Mouse (Mus musculus) heart, postnatal 0 days (tissue): ENCODE data around the gene Mgp. TPM values are rescaled to one million over a fixed set of nuclear protein-coding genes. Genes with fewer than 3 reads are reported as not detected.
A peak's percentile ranks its signal among the peaks of the same experiment; 100 is the strongest.

Experiments
- ATAC-seq: fragments of 200-750 bp; cut with Nextera tagmentation; 2 replicates; pipeline ENCODE4 v1.8.0; 2017; ENCODE audit warnings: low read depth, moderate number of reproducible peaks, moderate library complexity; ENCODE audit not compliant: insufficient read depth
- DNase-seq: peaks from one replicate; pipeline ENCODE4 v3.0.0-alpha.2; 2016; ENCODE audit warnings: low spot score
- H3K27ac ChIP-seq: fragments of 300-500 bp; sonication (generic); 2 replicates; pipeline ENCODE4 v1.5.1; 2014; ENCODE audit warnings: low read depth, mild to moderate bottlenecking
- H3K27me3 ChIP-seq: fragments of 300-500 bp; sonication (generic); 2 replicates; pipeline ENCODE4 v1.6.1; 2014; ENCODE audit warnings: low read length, mixed read lengths; ENCODE audit not compliant: control insufficient read depth, insufficient read depth
- H3K36me3 ChIP-seq: fragments of 300-500 bp; sonication (generic); replicated peaks from 2 replicates; pipeline ENCODE4 v1.6.1; 2014; ENCODE audit warnings: low read length, mixed read lengths; ENCODE audit not compliant: control insufficient read depth, insufficient read depth
- H3K4me1 ChIP-seq: fragments of 300-500 bp; sonication (generic); 2 replicates; pipeline ENCODE4 v1.6.1; 2014; ENCODE audit warnings: antibody characterized with exemption; ENCODE audit not compliant: control insufficient read depth, insufficient read depth
- H3K4me2 ChIP-seq: fragments of 300-500 bp; sonication (generic); 2 replicates; pipeline ENCODE4 v1.6.1; 2014; ENCODE audit warnings: low read depth, mild to moderate bottlenecking, low read length, moderate library complexity
- H3K4me3 ChIP-seq: fragments of 300-500 bp; sonication (generic); 2 replicates; pipeline ENCODE4 v1.5.1; 2014; ENCODE audit warnings: low read depth, low read length
- H3K9ac ChIP-seq: fragments of 300-500 bp; sonication (generic); replicated peaks from 2 replicates; pipeline ENCODE4 v1.6.1; 2014; ENCODE audit warnings: low read depth, low read length, mixed read lengths
- H3K9me3 ChIP-seq: fragments of 300-500 bp; sonication (generic); replicated peaks from 2 replicates; pipeline ENCODE4 v1.6.1; 2016; ENCODE audit warnings: low read length; ENCODE audit not compliant: control insufficient read depth
- CTCF ChIP-seq: IDR thresholded peaks from 2 replicates; pipeline ENCODE4 v1.5.1; 2016; ENCODE audit warnings: antibody characterized with exemption, control low read depth, low read depth
- EP300 ChIP-seq: IDR thresholded peaks from 2 replicates; pipeline ENCODE4 v1.6.1; 2016; ENCODE audit warnings: antibody characterized with exemption, low read depth
- WGBS: fragments of 180-500 bp; shearing (Covaris S2); extraction: QIAGEN DNeasy Blood & Tissue Kit; methylation state at CpG from one replicate; pipeline ENCODE4 v1.1.7; 2014; 5-methylcytosine and 5-hydroxymethylcytosine counted together
- polyA plus RNA-seq: library from polyadenylated mRNA; unstranded; fragments of >200 nt; fragmentation: Nextera tagmentation; extraction: Ambion mirVana; gene quantifications from 2 replicates; pipeline ENCODE4 v1.2.1, GENCODE M21; 2015
- total RNA-seq: library from RNA; depleted of rRNA; stranded (reverse); fragments of >200 nt; gene quantifications from 2 replicates; pipeline ENCODE4 v1.2.3, GENCODE M21; 2014; ENCODE audit warnings: low replicate concordance; rRNA removed

Mgp gene
- total and polyA plus RNA-seq, 2 experiments from 2014 or later = 362 to 403 TPM

DNA sequence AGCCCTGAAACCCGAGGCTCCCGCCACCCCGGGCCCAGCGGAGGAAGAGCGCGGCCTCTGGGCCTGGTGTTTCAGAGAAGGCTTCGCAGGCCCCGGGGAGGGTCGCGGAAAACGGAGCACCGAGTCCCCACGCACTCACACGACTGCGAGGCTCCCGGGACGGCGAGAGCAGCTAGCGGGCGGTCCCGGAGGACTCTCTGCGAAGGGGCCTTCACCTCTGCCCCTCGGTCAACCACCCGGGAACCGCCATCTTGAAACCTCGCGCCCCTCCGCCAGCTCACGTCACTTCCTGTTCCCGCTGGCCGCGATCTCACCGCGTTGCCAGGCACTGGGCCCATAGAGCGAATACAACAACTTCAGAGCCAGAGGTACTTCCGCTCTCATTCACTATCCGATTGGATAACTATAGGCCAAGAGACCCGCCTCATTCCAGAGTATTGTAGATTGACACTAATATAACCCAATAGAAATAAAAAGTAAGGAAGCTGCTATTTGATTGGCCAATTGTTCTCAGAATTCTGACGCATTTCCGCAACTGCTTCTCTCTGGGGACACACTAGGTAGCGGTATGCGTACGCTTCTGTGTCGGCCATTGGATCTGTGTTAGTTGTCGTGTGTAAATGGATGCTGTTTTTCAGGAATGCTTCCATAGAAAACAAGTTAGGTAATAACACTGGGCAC lies 47.6 kb downstream of the Mgp start, which contains the start of gene Wbp11:
Gene Wbp11, minus strand, starts transcription at position 353 of the 681 bp plus-strand sequence.
- ATAC-seq (peak; percentile 100), DNase-seq (peak; percentile 100)
- Histone ChIP-seq H3K9me3 (no peaks in the 10 kb centered on the region), H3K4me1 (peaks cover 11% of the 10 kb centered on the region), H3K9ac (peak within 1 kb of the TSS; percentile 100), H3K27me3 (no peaks in the 10 kb centered on the region), H3K4me3 (peak within 1 kb of the TSS; percentile 100), H3K4me2 (peak within 1 kb of the TSS; percentile 90), H3K36me3 (peaks cover 23% of the 10 kb centered on the region), H3K27ac (peak within 1 kb of the TSS; percentile 86)
- no peak for TF ChIP-seq EP300
- peak; percentile 26; the same call in 1 of the 2 replicates for TF ChIP-seq CTCF
- WGBS = under 1% methylated on average over 45 of the region's 45 CpGs

DNA sequence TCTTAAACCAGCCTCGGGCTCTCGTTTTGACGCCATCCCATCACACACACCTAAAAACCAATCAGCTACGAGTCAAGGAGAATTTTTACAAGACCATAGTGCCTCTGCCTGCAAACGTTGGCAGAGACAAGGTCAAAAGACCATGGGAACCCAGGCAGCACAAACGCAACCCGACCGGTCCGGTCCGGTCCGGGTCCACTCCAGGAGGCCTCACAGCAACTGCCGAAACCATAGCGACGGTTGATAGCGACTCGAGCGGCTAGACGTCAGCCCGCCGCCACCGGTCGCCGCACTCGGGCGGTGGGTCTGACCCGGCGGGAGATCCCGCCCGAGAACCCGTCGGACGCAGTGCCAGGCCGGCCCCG lies 48.1 kb downstream of the Mgp start, which contains the start of gene BC049715:
Gene BC049715, plus strand, starts transcription at position 111 of the 365 bp plus-strand sequence.
- DNase-seq (no peak), ATAC-seq (peak; percentile 19)
- peak within 1 kb of the TSS; percentile 90 for H3K4me2 ChIP-seq
- peak within 1 kb of the TSS; percentile 100 for H3K4me3 ChIP-seq
- H3K27ac ChIP-seq = peak within 1 kb of the TSS; percentile 86
- H3K9me3 ChIP-seq = no peaks in the 10 kb centered on the region
- peak within 1 kb of the TSS; percentile 100 for H3K9ac ChIP-seq
- under 1% methylated on average over 34 of the region's 34 CpGs for WGBS
- peaks cover 29% of the 10 kb centered on the region for H3K36me3 ChIP-seq
- H3K27me3 ChIP-seq = no peaks in the 10 kb centered on the region
- no peak for TF ChIP-seq EP300
- TF ChIP-seq CTCF = no peak; the same call in 1 of the 2 replicates
- peaks cover 11% of the 10 kb centered on the region for H3K4me1 ChIP-seq

DNA sequence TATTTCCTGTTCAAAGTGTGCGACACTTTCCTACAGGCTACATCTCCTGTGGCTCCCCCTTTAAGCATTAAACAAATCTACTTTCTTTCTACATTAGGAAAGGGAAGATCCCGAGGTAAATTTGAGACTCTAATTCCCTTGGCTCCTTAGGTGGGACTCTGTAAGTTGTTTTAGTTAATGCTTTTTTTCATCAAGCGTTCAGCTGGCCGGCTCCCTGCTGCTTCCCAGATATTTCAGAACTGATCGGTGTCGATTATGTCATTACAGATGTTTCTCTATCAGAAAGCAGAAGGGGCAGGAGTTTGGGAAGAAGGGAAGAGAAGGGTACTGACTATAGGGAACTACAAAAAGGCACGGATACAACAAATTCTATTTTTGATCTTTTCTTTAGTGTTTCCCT lies 48.5 kb downstream of the Mgp start:
- no peak for DNase-seq
- Histone ChIP-seq H3K9me3 (no peaks in the 10 kb centered on the region), H3K36me3 (peaks cover 32% of the 10 kb centered on the region), H3K9ac (peak overlapping the region; percentile 100), H3K4me1 (peaks cover 11% of the 10 kb centered on the region), H3K4me2 (peak overlapping the region; percentile 90), H3K27ac (no peak overlapping the region), H3K27me3 (no peaks in the 10 kb centered on the region), H3K4me3 (peak overlapping the region; percentile 100)
- no peak for ATAC-seq
- no peak for TF ChIP-seq CTCF
- TF ChIP-seq EP300 = no peak
- WGBS = 8% methylated on average over 7 of the region's 7 CpGs

DNA sequence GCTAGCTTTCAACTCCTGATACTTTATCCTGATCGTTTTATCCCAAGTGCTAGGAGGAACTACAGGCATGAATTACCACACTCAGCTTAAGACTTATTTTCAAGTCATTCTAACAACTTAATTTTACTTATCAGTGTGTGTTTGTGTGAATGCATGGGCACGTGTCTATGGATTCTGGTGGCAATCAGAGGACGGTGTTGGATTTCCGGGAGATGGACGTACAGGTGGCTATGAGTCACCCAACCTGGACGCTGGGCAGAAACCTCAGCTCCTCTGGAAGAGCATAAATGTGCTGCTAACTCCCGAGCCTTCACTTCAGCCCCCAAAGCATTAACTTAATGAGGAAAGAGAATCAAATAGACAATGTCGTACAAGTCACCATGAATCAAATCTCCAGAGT lies 50.6 kb downstream of the Mgp start:
- 86% methylated on average over 8 of the region's 8 CpGs for WGBS
- Histone ChIP-seq H3K9ac (no peak overlapping the region), H3K27ac (no peak overlapping the region), H3K27me3 (no peaks in the 10 kb centered on the region), H3K36me3 (peaks cover 54% of the 10 kb centered on the region), H3K4me1 (peaks cover 11% of the 10 kb centered on the region), H3K4me2 (no peak overlapping the region), H3K9me3 (no peaks in the 10 kb centered on the region), H3K4me3 (no peak overlapping the region)
- no peak for ATAC-seq
- DNase-seq = no peak
- TF ChIP-seq CTCF (no peak), EP300 (no peak)

Other genes starting within 250 kb of the Mgp start
- gene Plbd1, start 213.9 kb downstream of the Mgp start, total RNA-seq = 6.1 and 11.9 TPM in 2 replicates
- gene Plbd1, start 213.9 kb downstream of the Mgp start, polyA plus RNA-seq = 11.7 and 13.3 TPM in 2 replicates
- gene Gucy2c, start 94.1 kb downstream of the Mgp start, total RNA-seq = not detected in 2 replicates
- gene Gucy2c, start 94.1 kb downstream of the Mgp start, polyA plus RNA-seq = not detected in 2 replicates
- gene Hist4h4, start 71.4 kb downstream of the Mgp start, total RNA-seq = 88.7 and 119 TPM in 2 replicates
- 0.34 and 0.37 TPM in 2 replicates for gene Hist4h4, start 71.4 kb downstream of the Mgp start, polyA plus RNA-seq
- gene H2afj, start 67.6 kb downstream of the Mgp start, total RNA-seq = 13.1 and 19.3 TPM in 2 replicates
- gene H2afj, start 67.6 kb downstream of the Mgp start, polyA plus RNA-seq = 88.8 and 88.9 TPM in 2 replicates
- 0.04 and 0.43 TPM in 2 replicates for gene BC049715, start 48.2 kb downstream of the Mgp start, total RNA-seq
- gene BC049715, start 48.2 kb downstream of the Mgp start, polyA plus RNA-seq = 1.4 and 2.5 TPM in 2 replicates
- 28.2 and 37.7 TPM in 2 replicates for gene Wbp11, start 47.6 kb downstream of the Mgp start, total RNA-seq
- gene Wbp11, start 47.6 kb downstream of the Mgp start, polyA plus RNA-seq = 51.1 and 52.7 TPM in 2 replicates
- gene Smco3, start 40.4 kb downstream of the Mgp start, total RNA-seq = not detected in 2 replicates
- gene Smco3, start 40.4 kb downstream of the Mgp start, polyA plus RNA-seq = not detected in 2 replicates
- gene Art4, start 18.1 kb downstream of the Mgp start, total RNA-seq = 19.3 and 28.8 TPM in 2 replicates
- 8.7 and 11.4 TPM in 2 replicates for gene Art4, start 18.1 kb downstream of the Mgp start, polyA plus RNA-seq
- gene Erp27, start 46.4 kb upstream of the Mgp start, total RNA-seq = 1.7 TPM in 1 of 2 replicates, not detected in the other
- 0.75 and 0.83 TPM in 2 replicates for gene Erp27, start 46.4 kb upstream of the Mgp start, polyA plus RNA-seq
- gene Pde6h, start 48.0 kb upstream of the Mgp start, total RNA-seq = 0.19 TPM in 1 of 2 replicates, not detected in the other
- gene Pde6h, start 48.0 kb upstream of the Mgp start, polyA plus RNA-seq = 0.04 and 0.25 TPM in 2 replicates
- gene Arhgdib, start 66.1 kb upstream of the Mgp start, total RNA-seq = 42.2 and 45.9 TPM in 2 replicates
- 56.7 and 58.8 TPM in 2 replicates for gene Arhgdib, start 66.1 kb upstream of the Mgp start, polyA plus RNA-seq